Mouse (Mus musculus) liver, embryonic 14.5 days (tissue): ENCODE measurements around the gene Srpk2.

Experiments used
- CTCF ChIP-seq: IDR thresholded peaks from 2 replicates; pipeline ENCODE4 v1.5.1; 2016; ENCODE audit warnings: antibody characterized with exemption, low read depth, control low read depth
- EP300 ChIP-seq: IDR thresholded peaks from 2 replicates; pipeline ENCODE4 v1.6.1; 2016; ENCODE audit warnings: antibody characterized with exemption, low read depth

DNA sequence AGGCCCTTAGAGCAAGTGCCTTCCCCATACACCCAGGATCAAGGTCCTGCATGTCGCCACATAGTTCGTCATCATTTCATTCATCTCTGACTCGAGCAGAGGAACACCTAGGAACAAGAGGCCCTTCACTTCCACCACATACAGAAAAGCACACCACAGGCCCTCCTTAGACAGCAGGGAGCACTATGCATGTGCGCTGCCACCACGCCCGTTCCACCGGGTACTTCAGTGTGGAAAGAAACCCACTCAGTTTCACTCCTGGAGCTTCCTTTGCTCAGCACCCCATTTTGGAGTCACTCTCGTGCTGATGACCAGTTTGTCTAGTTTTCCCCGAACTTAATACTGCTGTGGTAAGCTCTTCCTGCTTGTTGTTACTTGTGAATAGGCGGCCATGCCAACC, 169.4 kb downstream of the Srpk2 start:
- TF ChIP-seq CTCF, result no peak
- TF ChIP-seq EP300, result no peak
